Mouse (Mus musculus) stomach, embryonic 16.5 days (tissue): ENCODE measurements around the gene Comt. TPM values are rescaled to one million over a fixed set of nuclear protein-coding genes. Genes with fewer than 3 reads are reported as not detected.
A peak's percentile ranks its signal among the peaks of the same experiment; 100 is the strongest.

ENCODE experiments used
- ATAC-seq: fragments of 200-750 bp; cut with Nextera tagmentation; 2 replicates; pipeline ENCODE4 v1.8.0; 2017; ENCODE audit warnings: moderate number of reproducible peaks, moderate TSS enrichment; ENCODE audit not compliant: insufficient read depth, low FRiP score
- H3K27ac ChIP-seq: fragments of 300-500 bp; sonication (generic); 2 replicates; pipeline ENCODE4 v1.5.1; 2014; ENCODE audit warnings: low read length
- H3K27me3 ChIP-seq: fragments of 300-500 bp; sonication (generic); 2 replicates; pipeline ENCODE4 v1.6.1; 2014; ENCODE audit warnings: low read length, control low read depth, mixed read lengths; ENCODE audit not compliant: control insufficient read depth, insufficient read depth
- H3K36me3 ChIP-seq: fragments of 300-500 bp; sonication (generic); 2 replicates; pipeline ENCODE4 v1.6.1; 2014; ENCODE audit warnings: low read length; ENCODE audit not compliant: control insufficient read depth, insufficient read depth
- H3K4me1 ChIP-seq: fragments of 300-500 bp; sonication (generic); 2 replicates; pipeline ENCODE4 v1.6.1; 2014; ENCODE audit warnings: low read length, control low read depth, mixed read lengths; ENCODE audit not compliant: control insufficient read depth, insufficient read depth
- H3K4me2 ChIP-seq: fragments of 300-500 bp; sonication (generic); 2 replicates; pipeline ENCODE4 v1.6.1; 2014; ENCODE audit warnings: low read depth, low read length, mixed read lengths
- H3K4me3 ChIP-seq: fragments of 300-500 bp; sonication (generic); replicated peaks from 2 replicates; pipeline ENCODE4 v1.5.1; 2014; ENCODE audit warnings: mild to moderate bottlenecking, low read length
- H3K9ac ChIP-seq: fragments of 300-500 bp; sonication (generic); 2 replicates; pipeline ENCODE4 v1.6.1; 2014; ENCODE audit warnings: low read length
- H3K9me3 ChIP-seq: fragments of 300-500 bp; sonication (generic); replicated peaks from 2 replicates; pipeline ENCODE4 v1.6.1; 2016; ENCODE audit warnings: low read length, control low read depth; ENCODE audit not compliant: control insufficient read depth
- WGBS: fragments of 180-500 bp; shearing (Covaris S2); extraction: QIAGEN DNeasy Blood & Tissue Kit; methylation state at CpG from one replicate; pipeline ENCODE4 v1.1.7; 2014; 5-methylcytosine and 5-hydroxymethylcytosine counted together
- polyA plus RNA-seq: library from polyadenylated mRNA; unstranded; fragments of >200 nt; fragmentation: Nextera tagmentation; extraction: Ambion mirVana; gene quantifications from 2 replicates; pipeline ENCODE4 v1.2.1, GENCODE M21; 2015

Gene Comt
- polyA plus RNA-seq, 1 experiment from 2014 or later = 105 TPM

- H3K4me2 ChIP-seq = no peak overlapping the region
- WGBS = 90% methylated on average over 4 of the region's 4 CpGs
- no peaks in the 10 kb centered on the region; the same call in 1 of the 2 replicates for H3K36me3 ChIP-seq
- H3K9me3 ChIP-seq = no peaks in the 10 kb centered on the region
- ATAC-seq = no peak
- H3K4me3 ChIP-seq = no peak overlapping the region
- H3K4me1 ChIP-seq = peaks cover 17% of the 10 kb centered on the region
- no peak overlapping the region for H3K27ac ChIP-seq
- H3K27me3 ChIP-seq = no peaks in the 10 kb centered on the region
- H3K9ac ChIP-seq = no peak overlapping the region
These were observed 7.7 kb downstream of the Comt start for GRCm38 (mm10) chr16:18418756-18419602.

DNA sequence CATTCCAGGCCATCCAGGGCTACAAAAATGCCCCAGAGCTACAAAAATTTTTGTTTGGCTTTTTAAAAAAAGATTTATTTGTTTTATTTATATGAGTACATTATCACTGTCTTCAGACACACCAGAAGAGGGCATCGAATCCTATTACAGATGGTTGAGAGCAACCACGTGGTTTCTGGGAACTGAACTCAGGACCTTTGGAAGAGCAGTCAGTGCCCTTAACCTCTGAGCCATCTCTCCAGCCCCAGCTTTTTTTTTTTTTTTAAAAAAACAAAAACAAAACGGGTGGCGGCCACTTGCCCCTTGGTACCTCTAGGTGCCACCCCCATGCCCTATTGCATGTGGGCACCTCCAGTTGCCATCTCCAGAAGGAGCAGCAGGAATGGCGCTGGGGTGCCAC, 9.2 kb downstream of the Comt start:
- no peak for ATAC-seq
- H3K4me2 ChIP-seq = no peak overlapping the region
- H3K4me1 ChIP-seq = peaks cover 15% of the 10 kb centered on the region
- H3K27me3 ChIP-seq = no peaks in the 10 kb centered on the region
- no peak overlapping the region for H3K27ac ChIP-seq
- 0 out of 2 replicates have a peak, but pooled peaks cover 8% of the 10 kb centered on the region for H3K36me3 ChIP-seq
- 89% methylated on average over 5 of the region's 5 CpGs for WGBS
- H3K4me3 ChIP-seq = no peak overlapping the region
- no peaks in the 10 kb centered on the region for H3K9me3 ChIP-seq
- no peak overlapping the region for H3K9ac ChIP-seq

DNA sequence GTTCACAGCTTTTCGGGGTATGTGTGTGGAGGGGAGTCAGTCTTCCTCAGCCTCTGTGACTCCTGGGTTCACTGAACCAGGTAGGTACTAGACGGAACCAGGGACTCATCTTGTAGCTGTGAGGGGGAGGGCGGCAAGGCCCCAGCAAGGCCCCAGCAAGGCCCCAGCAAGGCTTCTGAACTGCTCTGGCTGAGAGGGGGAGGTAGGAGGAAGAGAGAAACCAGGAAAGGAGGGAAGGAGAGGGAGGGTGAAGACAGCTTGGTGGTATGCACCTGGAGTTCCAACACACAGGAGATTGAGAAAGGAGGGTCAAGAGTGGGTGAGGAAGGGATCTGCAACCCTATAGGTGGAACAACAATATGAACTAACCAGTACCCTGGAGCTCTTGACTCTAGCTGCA, 9.8 kb downstream of the Comt start:
- no peak overlapping the region for H3K4me3 ChIP-seq
- peak overlapping the region; percentile 27; the same call in 1 of the 2 replicates for H3K4me2 ChIP-seq
- H3K9ac ChIP-seq = peak overlapping the region; percentile 54; the same call in 1 of the 2 replicates
- no peaks in the 10 kb centered on the region for H3K27me3 ChIP-seq
- ATAC-seq = no peak
- WGBS = 57% methylated on average over 3 of the region's 3 CpGs
- 0 out of 2 replicates have a peak, but pooled peaks cover 11% of the 10 kb centered on the region for H3K36me3 ChIP-seq
- no peaks in the 10 kb centered on the region for H3K9me3 ChIP-seq
- H3K27ac ChIP-seq = peak overlapping the region; percentile 86
- H3K4me1 ChIP-seq = peaks cover 15% of the 10 kb centered on the region

DNA sequence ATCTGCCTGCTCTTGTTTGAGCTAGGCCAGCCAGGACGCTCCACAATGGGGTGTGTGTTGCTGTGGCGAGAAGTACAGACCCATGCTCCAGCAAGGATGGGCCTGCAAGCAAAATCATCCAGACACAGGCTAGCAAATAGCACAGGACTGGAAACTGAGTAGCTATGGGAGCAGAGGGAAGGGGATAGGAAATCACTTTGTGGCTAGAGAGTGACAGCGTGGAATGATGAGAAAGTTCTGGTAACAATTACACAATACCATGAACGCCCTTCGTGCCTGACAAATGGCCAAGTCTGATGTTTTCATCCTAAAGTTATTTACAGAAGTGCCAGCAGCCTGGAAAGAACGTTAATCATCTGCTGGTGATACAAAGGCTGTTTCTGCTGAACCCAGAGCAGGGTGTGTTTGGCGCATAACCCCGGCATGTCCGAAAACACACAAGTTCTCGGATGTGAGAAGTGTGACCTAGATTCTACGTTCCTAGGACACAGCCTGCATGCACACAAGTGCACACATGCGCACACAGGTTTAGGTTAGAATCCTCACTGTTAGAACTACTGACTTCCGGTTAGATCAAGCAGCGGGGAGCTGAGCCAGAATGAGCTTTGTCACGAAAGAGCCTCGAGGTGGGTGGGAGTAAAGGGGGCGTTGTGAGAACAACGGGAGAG, 10.4 kb downstream of the Comt start:
- peak overlapping the region; percentile 27; the same call in 1 of the 2 replicates for H3K4me2 ChIP-seq
- peak; percentile 67 for ATAC-seq
- WGBS = 29% methylated on average over 18 of the region's 18 CpGs
- H3K27ac ChIP-seq = peak overlapping the region; percentile 86
- H3K36me3 ChIP-seq = 0 out of 2 replicates have a peak, but pooled peaks cover 11% of the 10 kb centered on the region
- no peak overlapping the region for H3K4me3 ChIP-seq
- H3K4me1 ChIP-seq = peaks cover 15% of the 10 kb centered on the region
- H3K9me3 ChIP-seq = no peaks in the 10 kb centered on the region
- no peaks in the 10 kb centered on the region for H3K27me3 ChIP-seq
- H3K9ac ChIP-seq = peak overlapping the region; percentile 54; the same call in 1 of the 2 replicates

DNA sequence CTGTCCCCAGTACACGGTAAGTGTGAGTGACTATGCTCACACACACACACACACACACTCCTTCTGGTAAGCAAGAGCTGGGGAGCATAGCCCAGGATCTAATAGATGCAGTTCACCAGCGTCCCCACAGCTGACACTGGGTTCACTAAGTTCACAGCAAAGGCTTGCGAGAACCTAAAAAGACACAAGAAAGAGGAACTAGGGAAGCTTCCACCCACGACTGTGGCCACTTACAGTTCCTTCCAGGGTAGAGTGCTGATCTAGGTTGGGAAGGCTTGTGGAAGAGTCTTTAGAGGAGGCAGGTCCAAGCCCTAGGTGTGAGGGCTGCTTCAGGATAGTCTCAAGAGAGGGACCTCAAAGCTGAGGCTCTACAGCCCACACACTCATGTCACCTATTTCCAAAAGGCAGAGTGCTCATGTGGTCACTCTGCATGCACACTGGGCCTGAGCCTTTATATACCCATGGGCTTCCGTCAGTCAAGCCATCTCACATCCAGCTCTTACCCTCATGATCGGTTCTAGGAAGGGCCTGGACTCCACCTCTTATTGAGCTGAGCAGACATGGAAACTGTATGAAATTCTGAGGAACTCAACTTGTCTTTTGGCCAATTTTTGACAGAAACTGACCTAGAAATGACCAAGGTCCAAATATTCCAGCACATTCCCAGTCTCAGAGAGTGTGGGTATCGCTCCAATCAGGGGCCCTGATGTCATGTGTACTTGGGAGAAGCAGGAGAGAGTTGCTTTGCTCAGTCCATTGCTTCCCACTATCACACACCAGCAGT, 13.4 kb downstream of the Comt start:
- Histone ChIP-seq H3K9me3 (no peaks in the 10 kb centered on the region), H3K27me3 (no peaks in the 10 kb centered on the region), H3K4me2 (no peak overlapping the region), H3K4me3 (no peak overlapping the region), H3K27ac (no peak overlapping the region), H3K36me3 (0 out of 2 replicates have a peak, but pooled peaks cover 11% of the 10 kb centered on the region), H3K9ac (no peak overlapping the region), H3K4me1 (peaks cover 13% of the 10 kb centered on the region)
- ATAC-seq = no peak
- 83% methylated on average over 7 of the region's 7 CpGs for WGBS

DNA sequence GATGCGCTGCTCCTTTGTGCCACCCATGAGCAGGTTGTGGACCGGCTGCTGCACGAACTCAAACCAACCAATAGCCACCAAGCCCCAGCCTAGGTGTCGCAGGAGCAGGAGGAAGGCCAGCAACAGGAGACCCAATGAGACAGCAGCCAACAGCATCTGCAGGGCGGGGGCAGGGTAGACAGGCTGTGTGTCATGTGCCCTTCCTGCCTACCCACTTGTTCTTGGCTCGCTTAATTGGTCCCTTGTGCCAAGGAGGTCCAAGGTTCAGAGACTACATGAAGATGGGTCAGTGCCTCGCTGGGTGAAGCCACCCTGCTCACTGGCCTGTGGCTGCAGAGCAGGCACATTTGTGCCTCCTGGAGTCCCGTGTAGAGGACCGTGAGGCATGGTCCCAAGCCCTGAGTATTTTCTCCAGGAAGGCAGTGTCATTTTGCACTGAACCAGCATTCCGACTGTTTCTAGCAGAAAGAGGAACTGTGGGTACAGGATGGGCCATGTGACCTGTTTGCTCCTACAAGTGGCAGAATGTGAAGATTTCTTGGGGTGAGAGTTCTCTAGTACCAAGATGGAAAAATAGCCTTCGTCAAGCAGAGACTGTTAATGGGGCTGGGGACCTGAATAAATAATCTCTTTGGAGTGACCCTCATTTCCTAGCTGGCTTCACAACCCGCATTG, 14.7 kb downstream of the Comt start:
- no peak for ATAC-seq
- H3K36me3 ChIP-seq = 0 out of 2 replicates have a peak, but pooled peaks cover 11% of the 10 kb centered on the region
- H3K27ac ChIP-seq = no peak overlapping the region

DNA sequence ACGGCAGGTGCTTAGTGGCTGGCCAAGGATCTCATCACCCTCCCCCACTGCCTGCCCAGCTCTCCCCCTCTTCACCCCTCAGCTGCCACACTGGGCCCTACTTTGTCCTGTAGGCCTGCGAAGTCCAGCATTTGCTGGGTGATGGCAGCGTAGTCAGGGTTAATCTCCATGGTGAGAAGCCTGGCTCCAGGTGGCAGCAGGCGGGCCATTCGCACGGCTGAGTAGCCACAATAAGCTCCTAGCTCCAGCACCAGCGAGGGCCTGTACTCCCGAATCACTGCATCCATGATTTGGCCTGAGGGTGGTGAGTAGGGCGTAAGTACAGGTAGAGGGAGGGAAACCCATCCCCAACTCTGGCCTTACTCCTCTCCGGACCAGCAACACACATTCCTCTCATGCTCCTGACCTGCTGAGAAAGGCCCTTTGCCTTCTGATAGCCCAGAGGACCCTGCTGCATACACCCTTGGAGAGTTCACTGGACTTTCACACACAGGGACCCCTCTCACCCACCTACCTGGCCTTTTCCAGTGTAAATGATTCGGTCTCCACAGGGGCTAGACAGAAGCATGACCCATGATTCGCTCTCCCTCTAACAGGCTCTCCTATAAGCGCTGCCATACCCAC, 15.5 kb downstream of the Comt start:
- WGBS = 82% methylated on average over 13 of the region's 13 CpGs
- H3K4me1 ChIP-seq = peaks cover 4% of the 10 kb centered on the region
- H3K27me3 ChIP-seq = no peaks in the 10 kb centered on the region
- no peak overlapping the region for H3K27ac ChIP-seq
- H3K9ac ChIP-seq = no peak overlapping the region
- H3K36me3 ChIP-seq = 0 out of 2 replicates have a peak, but pooled peaks cover 11% of the 10 kb centered on the region
- no peak overlapping the region for H3K4me3 ChIP-seq
- no peak overlapping the region for H3K4me2 ChIP-seq
- no peak for ATAC-seq
- no peaks in the 10 kb centered on the region for H3K9me3 ChIP-seq

More for the DNA sequence above, 14.7 kb downstream of the Comt start:
- no peaks in the 10 kb centered on the region for H3K27me3 ChIP-seq
- peaks cover 12% of the 10 kb centered on the region for H3K4me1 ChIP-seq
- H3K9ac ChIP-seq = no peak overlapping the region
- no peak overlapping the region for H3K4me2 ChIP-seq
- WGBS = 82% methylated on average over 12 of the region's 12 CpGs
- H3K4me3 ChIP-seq = no peak overlapping the region
- H3K9me3 ChIP-seq = no peaks in the 10 kb centered on the region

DNA sequence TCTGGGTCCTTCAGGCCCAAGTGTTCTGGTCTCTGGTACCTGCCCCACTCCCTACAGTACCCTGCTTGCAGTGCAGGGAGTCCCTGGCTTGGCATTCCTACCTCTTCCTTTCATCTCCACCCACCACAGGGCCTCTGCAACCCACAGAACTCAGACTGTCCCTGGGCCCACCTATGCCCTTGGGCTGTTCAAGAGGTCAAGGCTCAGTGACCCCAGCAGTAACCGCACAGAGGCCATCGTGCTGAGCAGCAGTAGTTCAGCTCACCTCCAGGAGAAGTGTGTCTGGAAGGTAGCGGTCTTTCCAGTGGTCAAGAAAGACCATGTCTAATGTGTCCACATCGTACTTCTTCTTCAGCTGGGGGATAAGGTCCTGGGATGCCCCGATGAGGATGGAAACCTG, 16.2 kb downstream of the Comt start:
- H3K9me3 ChIP-seq = no peaks in the 10 kb centered on the region
- H3K27ac ChIP-seq = no peak overlapping the region
- ATAC-seq = no peak

More for the DNA sequence above, 16.2 kb downstream of the Comt start:
- H3K4me3 ChIP-seq = no peak overlapping the region
- H3K27me3 ChIP-seq = no peaks in the 10 kb centered on the region
- 83% methylated on average over 5 of the region's 5 CpGs for WGBS
- peaks cover 1% of the 10 kb centered on the region; the same call in 1 of the 2 replicates for H3K4me1 ChIP-seq
- H3K36me3 ChIP-seq = 0 out of 2 replicates have a peak, but pooled peaks cover 11% of the 10 kb centered on the region
- no peak overlapping the region for H3K4me2 ChIP-seq
- H3K9ac ChIP-seq = no peak overlapping the region
